Mouse (Mus musculus) lung, postnatal 4 days (tissue): ENCODE measurements at regions not wholly inside any gene's neighbourhood (a gene's known extent, or its start where the extent isn't known, plus 50 kb on each side); places are given as distances from the start of the nearest gene placed in this dataset.

ENCODE experiments used
- DNase-seq, 2 experiments: peaks; one replicate each; pipeline ENCODE4 v3.0.0; 2021

- no peak for DNase-seq
Observed at GRCm38 (mm10) chr5:126343570-126343969, 812.0 kb downstream of the Tmem132b start.

- no peak for DNase-seq
Observed at GRCm38 (mm10) chr5:126350936-126351335, 819.4 kb downstream of the Tmem132b start.

GRCm38 (mm10) chr5:126369436-126369835 is 837.9 kb downstream of the Tmem132b start:
- no peak for DNase-seq

- no peak for DNase-seq
Observed at GRCm38 (mm10) chr5:126392306-126392705, 849.3 kb upstream of the Tmem132c start.

GRCm38 (mm10) chr5:126395331-126395730 is 846.3 kb upstream of the Tmem132c start:
- no peak for DNase-seq

GRCm38 (mm10) chr5:126431748-126432147 is 809.9 kb upstream of the Tmem132c start:
- DNase-seq: no peak

- no peak for DNase-seq
Observed at GRCm38 (mm10) chr5:126438696-126439095, 802.9 kb upstream of the Tmem132c start.

- DNase-seq: no peak
Observed at GRCm38 (mm10) chr5:126440516-126440915, 801.1 kb upstream of the Tmem132c start.

GRCm38 (mm10) chr5:126475761-126476160 is 765.8 kb upstream of the Tmem132c start:
- DNase-seq: no peak

GRCm38 (mm10) chr5:126522076-126522475 is 719.5 kb upstream of the Tmem132c start:
- DNase-seq: no peak

GRCm38 (mm10) chr5:126525863-126526262 is 715.7 kb upstream of the Tmem132c start:
- no peak for DNase-seq

GRCm38 (mm10) chr5:126530806-126531527 is 710.6 kb upstream of the Tmem132c start:
- DNase-seq: no peak

GRCm38 (mm10) chr5:126531528-126531894 is 710.1 kb upstream of the Tmem132c start:
- no peak for DNase-seq

- DNase-seq: no peak
Observed at GRCm38 (mm10) chr5:126531975-126532374, 709.6 kb upstream of the Tmem132c start.

- DNase-seq: no peak
Observed at GRCm38 (mm10) chr5:126538072-126538471, 703.5 kb upstream of the Tmem132c start.

GRCm38 (mm10) chr5:126544261-126544976 is 697.2 kb upstream of the Tmem132c start:
- no peak for DNase-seq

GRCm38 (mm10) chr5:126547841-126548240 is 693.8 kb upstream of the Tmem132c start:
- DNase-seq: no peak

GRCm38 (mm10) chr5:126551676-126552075 is 689.9 kb upstream of the Tmem132c start:
- no peak for DNase-seq

- no peak for DNase-seq
Observed at GRCm38 (mm10) chr5:126559011-126559410, 682.6 kb upstream of the Tmem132c start.

GRCm38 (mm10) chr5:126565817-126566216 is 675.8 kb upstream of the Tmem132c start:
- no peak for DNase-seq

GRCm38 (mm10) chr5:126566226-126566625 is 675.4 kb upstream of the Tmem132c start:
- no peak for DNase-seq

GRCm38 (mm10) chr5:126573766-126574165 is 667.8 kb upstream of the Tmem132c start:
- no peak for DNase-seq

GRCm38 (mm10) chr5:126597786-126598330 is 643.8 kb upstream of the Tmem132c start:
- no peak for DNase-seq

GRCm38 (mm10) chr5:126599561-126599960 is 642.0 kb upstream of the Tmem132c start:
- DNase-seq: no peak
